Mouse (Mus musculus) forebrain, embryonic 12.5 days (tissue): ENCODE data around the gene Nog. TPM values are rescaled to one million over a fixed set of nuclear protein-coding genes. Genes with fewer than 3 reads are reported as not detected.
A peak's percentile ranks its signal among the peaks of the same experiment; 100 is the strongest.

Source experiments
- ATAC-seq: fragments of 200-750 bp; cut with Nextera tagmentation; 2 replicates; pipeline ENCODE4 v1.8.0; 2017; ENCODE audit warnings: moderate TSS enrichment; ENCODE audit not compliant: low FRiP score
- H3K27ac ChIP-seq: fragments of 300-500 bp; sonication (generic); 2 replicates; pipeline ENCODE4 v1.5.1; 2016; ENCODE audit warnings: mild to moderate bottlenecking
- H3K27me3 ChIP-seq: fragments of 300-500 bp; sonication (generic); 2 replicates; pipeline ENCODE4 v1.6.1; 2016; ENCODE audit warnings: mild to moderate bottlenecking
- H3K36me3 ChIP-seq: fragments of 300-500 bp; sonication (generic); replicated peaks from 2 replicates; pipeline ENCODE4 v1.6.1; 2016; ENCODE audit warnings: mild to moderate bottlenecking
- H3K4me1 ChIP-seq: fragments of 300-500 bp; sonication (generic); 2 replicates; pipeline ENCODE4 v1.6.1; 2016
- H3K4me2 ChIP-seq: fragments of 300-500 bp; sonication (generic); 2 replicates; pipeline ENCODE4 v1.6.1; 2016; ENCODE audit warnings: mild to moderate bottlenecking, moderate library complexity
- H3K4me3 ChIP-seq: fragments of 300-500 bp; sonication (generic); replicated peaks from 2 replicates; pipeline ENCODE4 v1.5.1; 2016; ENCODE audit warnings: mild to moderate bottlenecking
- H3K9ac ChIP-seq: fragments of 300-500 bp; sonication (generic); 2 replicates; pipeline ENCODE4 v1.6.1; 2016; ENCODE audit warnings: mild to moderate bottlenecking
- H3K9me3 ChIP-seq: fragments of 300-500 bp; sonication (generic); 2 replicates; pipeline ENCODE4 v1.6.1; 2016
- WGBS: fragments of 180-500 bp; shearing (Covaris S2); methylation state at CpG from one replicate; pipeline ENCODE4 v1.1.7; 2016; 5-methylcytosine and 5-hydroxymethylcytosine counted together
- polyA plus RNA-seq: library from polyadenylated mRNA; unstranded; fragments of >200 nt; fragmentation: Nextera tagmentation; extraction: Ambion mirVana; gene quantifications from 2 replicates; pipeline ENCODE4 v1.2.1, GENCODE M21; 2016

Nog gene
- polyA plus RNA-seq, 1 experiment from 2014 or later: 6.4 TPM

GRCm38 (mm10) chr11:89257893-89258292 lies 44.2 kb downstream of the Nog start:
- 0 out of 2 replicates have a peak, but pooled peaks have one; percentile 27 for ATAC-seq
- 56% methylated on average over 2 of the region's 2 CpGs for whole genome bisulfite sequencing
- H3K27ac ChIP-seq: 0 out of 2 replicates have a peak overlapping the region, but pooled peaks have one; percentile 25

GRCm38 (mm10) chr11:89253973-89254372 lies 48.2 kb downstream of the Nog start:
- peaks cover 13% of the 10 kb centered on the region for H3K4me1 ChIP-seq
- no peak overlapping the region for H3K4me2 ChIP-seq
- WGBS: 87% methylated on average over 13 of the region's 13 CpGs
- H3K9ac ChIP-seq: no peak overlapping the region
- no peak overlapping the region for H3K4me3 ChIP-seq
- H3K36me3 ChIP-seq: no peaks in the 10 kb centered on the region
- H3K27me3 ChIP-seq: no peaks in the 10 kb centered on the region
- H3K27ac ChIP-seq: no peak overlapping the region
- no peaks in the 10 kb centered on the region for H3K9me3 ChIP-seq
- ATAC-seq: no peak

More at GRCm38 (mm10) chr11:89257893-89258292, 44.2 kb downstream of the Nog start:
- H3K4me1 ChIP-seq: peaks cover 28% of the 10 kb centered on the region
- H3K4me3 ChIP-seq: no peak overlapping the region
- no peak overlapping the region for H3K4me2 ChIP-seq
- no peak overlapping the region for H3K9ac ChIP-seq
- H3K27me3 ChIP-seq: no peaks in the 10 kb centered on the region
- no peaks in the 10 kb centered on the region for H3K36me3 ChIP-seq
- H3K9me3 ChIP-seq: no peaks in the 10 kb centered on the region

Other genes with a start within 250 kb of the Nog start
- 7.4 and 9.2 TPM in 2 replicates for gene Dgke, start 235.5 kb downstream of the Nog start, polyA plus RNA-seq
- gene Gm525, start 228.5 kb downstream of the Nog start, polyA plus RNA-seq: not detected in 2 replicates